Mouse (Mus musculus) urinary bladder, postnatal 36 days (tissue): ENCODE data around the gene Txn2.

Experiments used
- DNase-seq, 2 experiments: peaks; one replicate each; pipeline ENCODE4 v3.0.0; 2022; ENCODE audit warnings: low spot score in 2 of 2, mixed read lengths in 1 of 2

Gene Txn2

DNA sequence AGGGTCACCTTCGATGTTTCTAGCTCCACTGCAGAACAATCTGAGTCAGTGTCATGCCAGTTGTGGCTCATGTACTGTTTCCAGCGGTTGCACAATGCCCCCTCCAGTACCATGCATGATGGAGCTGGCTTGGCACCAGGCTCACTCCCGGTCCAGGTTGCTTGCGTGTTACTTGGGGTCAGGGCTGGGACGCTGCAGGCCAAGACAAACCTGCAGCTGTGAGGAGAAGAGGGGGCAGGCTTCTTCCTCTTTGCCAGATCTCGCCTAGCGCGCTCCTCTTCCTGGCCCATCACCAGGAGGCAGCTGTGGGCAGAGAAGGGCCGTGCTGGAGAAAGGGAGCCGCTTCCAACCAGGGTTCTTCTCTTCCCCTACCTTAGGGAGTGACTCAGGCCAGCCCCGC is 5.5 kb upstream of the Txn2 start:
- peak in 1 of 2 experiments; percentile 59 for DNase-seq

- DNase-seq = peak; percentile 97 to 98
Observed at GRCm38 (mm10) chr15:77933770-77934169, 5.0 kb upstream of the Txn2 start.

GRCm38 (mm10) chr15:77933222-77933621 is 4.4 kb upstream of the Txn2 start:
- no peak for DNase-seq

DNA sequence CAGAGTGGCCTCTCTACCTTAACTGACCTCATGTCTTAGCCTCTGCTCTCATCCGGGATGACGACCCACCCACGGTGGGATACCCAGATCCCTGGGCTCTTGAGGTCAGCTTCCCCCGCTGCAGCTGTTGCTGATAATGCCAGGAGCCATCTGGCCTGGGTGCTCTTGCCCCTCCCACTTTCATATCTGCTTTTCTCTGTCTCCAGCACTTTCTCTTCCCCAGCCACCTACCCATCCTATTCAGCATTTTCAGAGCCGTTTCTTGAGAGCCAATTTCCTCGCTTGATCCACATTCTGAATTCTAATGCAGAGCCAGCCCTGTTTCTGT is 2.8 kb upstream of the Txn2 start:
- DNase-seq = no peak

DNA sequence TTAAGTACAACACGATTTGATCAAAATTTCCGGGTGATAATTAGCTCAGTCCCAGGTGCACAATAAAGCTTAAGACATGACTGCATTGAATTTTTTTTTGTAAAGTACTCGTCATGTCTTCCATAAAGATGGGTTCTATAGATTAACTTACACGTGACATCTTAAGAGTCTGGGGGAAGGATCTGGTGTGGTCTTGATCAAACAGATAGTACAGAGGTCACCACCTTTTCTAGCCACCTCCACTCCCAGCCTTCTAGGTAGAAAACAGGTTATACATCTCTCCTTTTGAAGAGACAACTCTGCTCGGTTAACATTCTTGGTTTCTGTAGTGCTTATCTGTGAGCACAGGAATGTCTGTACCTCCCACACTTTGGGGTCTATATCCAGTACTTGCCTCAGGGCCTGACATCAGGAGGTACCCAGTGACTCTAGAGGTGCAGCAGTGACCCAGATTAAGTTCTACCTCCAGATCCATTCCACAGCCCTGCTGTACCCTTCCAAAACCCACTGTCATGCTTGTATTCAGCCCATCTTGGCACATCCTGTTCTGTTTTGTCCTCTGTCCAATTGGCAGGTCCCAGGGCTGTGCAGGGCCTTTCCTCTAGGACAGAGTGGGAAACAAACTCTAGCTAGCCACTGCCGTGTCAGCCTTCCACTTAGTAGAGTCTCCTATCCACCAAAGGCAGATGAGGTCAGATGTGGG is 2.3 kb upstream of the Txn2 start:
- DNase-seq = no peak

DNA sequence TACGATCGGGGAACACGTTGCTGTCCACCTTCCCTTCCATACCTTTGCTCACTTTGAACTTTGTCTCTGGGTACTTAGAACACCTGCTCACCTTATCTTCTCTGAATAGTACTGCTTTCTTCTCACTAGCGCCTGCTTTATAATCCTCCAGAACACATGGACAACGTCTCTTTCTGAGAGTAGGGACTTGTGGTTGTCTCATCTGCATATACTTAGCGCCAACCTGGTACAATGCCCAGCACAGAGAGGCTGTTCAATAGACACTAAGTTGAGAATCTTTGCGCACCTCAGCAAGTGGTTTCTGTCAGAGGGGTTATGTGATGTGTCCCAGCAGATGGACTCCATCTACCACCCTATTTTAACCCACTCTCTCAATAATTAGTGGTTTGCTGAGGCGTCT is 998 bp upstream of the Txn2 start:
- no peak for DNase-seq

GRCm38 (mm10) chr15:77928091-77928490 is 715 bp downstream of the Txn2 start:
- DNase-seq = no peak

- DNase-seq = no peak
Observed at GRCm38 (mm10) chr15:77926921-77927320, 1.9 kb downstream of the Txn2 start.

GRCm38 (mm10) chr15:77925195-77925594 is 3.6 kb downstream of the Txn2 start:
- DNase-seq = no peak

GRCm38 (mm10) chr15:77923267-77924035 is 5.4 kb downstream of the Txn2 start:
- DNase-seq = no peak

- no peak for DNase-seq
Observed at GRCm38 (mm10) chr15:77922710-77923109, 6.1 kb downstream of the Txn2 start.

DNA sequence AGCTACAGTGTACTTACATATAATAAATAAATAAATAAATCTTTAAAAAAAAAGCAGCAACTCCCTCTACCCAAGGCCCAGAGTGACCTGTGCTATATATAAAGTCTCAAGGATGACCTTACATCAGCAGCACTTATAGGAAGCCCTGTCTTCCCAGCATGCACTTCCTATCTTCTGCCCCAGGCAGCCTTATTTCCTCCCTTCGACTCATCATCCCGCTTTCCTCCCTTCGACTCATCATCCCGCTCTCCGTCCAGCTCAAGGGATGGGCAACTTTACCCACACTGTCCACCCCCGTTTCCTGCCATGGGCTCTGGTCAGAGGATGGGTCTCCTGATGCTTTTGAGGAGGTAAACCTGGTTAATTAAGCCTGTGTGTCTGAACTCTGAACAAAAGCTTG is 7.2 kb downstream of the Txn2 start:
- no peak for DNase-seq

DNA sequence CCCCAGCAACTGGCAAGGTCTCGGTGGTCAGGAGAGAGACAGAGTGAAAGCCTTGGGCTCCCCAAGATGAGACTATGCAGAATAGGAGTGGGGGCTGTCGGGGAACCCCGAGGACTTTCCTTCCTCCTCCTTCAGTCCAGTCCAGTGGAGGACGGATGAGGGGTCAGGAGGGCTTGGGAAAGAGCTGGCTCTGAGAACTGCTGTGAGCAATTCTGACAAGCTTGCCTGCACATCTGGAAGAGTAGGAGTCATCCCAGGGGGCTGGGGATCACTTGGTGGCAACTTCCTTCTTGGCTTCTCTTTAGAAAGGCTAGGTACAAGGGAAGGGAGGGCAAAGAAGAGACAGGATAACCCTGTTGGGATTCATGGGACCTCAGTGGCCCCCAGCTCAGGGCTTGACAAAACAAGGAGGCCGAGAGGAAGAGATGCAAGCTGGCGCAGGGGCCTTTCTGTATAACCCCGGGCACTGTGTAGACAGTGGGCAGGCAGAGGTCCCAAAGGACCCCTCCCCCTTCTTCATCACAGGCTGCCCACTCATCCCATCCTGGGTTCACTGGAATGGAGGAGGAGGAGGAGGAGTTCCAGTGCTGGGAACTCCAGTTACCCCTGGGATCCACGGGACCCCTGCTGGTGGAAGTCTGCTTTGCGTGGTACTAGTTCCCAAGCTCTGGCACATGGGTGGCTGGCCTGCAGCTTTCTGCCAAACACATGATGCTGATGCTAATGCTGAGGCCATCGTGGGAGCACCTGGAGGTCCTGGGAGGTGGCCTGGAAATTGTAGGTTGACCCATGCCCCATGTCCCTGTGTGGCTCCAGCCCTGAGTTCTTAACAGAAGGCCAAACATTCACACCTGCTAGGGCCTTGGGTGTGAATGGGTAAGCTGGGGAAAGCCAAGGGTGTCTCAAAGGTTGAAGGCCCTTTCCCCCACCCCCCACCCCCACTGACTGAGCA is 8.0 kb downstream of the Txn2 start:
- no peak for DNase-seq

DNA sequence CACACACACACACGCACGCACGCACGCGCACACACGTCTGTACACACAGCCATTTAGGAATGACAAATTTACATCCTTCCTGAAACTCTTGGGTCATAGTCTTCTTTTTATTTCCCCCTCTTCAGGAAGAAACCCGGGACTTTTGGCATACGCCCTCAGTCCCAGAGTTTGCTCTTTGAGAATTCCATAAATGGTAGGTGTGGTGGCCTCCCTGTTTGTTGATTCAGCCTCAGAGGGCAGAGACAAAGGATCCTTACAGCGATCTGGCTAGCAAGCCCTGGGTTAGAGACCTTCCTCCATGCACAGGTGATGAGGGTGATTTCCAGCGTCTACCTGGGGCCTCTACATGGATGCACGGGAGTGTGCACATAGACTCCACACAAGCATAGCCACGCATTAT is 9.4 kb downstream of the Txn2 start:
- no peak for DNase-seq

DNA sequence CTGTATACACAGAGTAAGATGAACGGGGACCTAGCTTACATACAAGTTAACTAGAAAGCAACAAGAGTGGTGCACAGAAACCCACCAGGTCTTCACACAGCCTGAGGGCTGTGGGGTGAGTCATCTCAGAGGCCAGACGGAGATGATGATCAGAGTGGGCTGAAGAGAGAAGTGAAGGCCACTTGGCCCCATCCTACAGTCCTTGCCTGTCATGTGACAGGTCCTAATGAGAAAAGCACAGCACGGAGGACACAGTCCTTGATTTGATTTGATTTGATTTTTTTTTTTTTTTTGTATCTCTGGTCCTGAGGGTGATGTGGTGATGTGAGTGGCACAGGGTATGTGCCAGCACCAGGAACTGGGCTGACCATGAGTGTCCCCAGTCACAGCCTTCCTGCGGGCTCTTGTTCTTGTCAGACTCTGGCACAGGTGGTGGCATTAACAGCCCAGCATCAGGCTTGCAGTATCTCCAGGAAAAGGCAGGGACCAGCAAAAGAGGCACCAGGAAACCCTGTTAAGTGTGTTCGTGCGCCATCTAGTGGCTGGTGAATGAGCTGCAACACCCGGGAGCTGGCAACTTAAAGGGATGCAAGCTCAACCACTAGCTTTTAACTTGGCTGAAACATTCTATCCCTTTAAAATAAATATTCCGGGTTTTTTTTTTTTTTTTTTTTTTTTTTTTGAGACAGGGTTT is 11.8 kb downstream of the Txn2 start:
- DNase-seq = peak; percentile 86 to 90

GRCm38 (mm10) chr15:77915287-77915686 is 13.5 kb downstream of the Txn2 start:
- DNase-seq = no peak

- no peak for DNase-seq
Observed at GRCm38 (mm10) chr15:77914507-77914906, 14.3 kb downstream of the Txn2 start.

- DNase-seq = no peak
Observed at GRCm38 (mm10) chr15:77913054-77913453, 15.8 kb downstream of the Txn2 start.

- no peak for DNase-seq
Observed at GRCm38 (mm10) chr15:77912585-77912984, 16.2 kb downstream of the Txn2 start.

DNA sequence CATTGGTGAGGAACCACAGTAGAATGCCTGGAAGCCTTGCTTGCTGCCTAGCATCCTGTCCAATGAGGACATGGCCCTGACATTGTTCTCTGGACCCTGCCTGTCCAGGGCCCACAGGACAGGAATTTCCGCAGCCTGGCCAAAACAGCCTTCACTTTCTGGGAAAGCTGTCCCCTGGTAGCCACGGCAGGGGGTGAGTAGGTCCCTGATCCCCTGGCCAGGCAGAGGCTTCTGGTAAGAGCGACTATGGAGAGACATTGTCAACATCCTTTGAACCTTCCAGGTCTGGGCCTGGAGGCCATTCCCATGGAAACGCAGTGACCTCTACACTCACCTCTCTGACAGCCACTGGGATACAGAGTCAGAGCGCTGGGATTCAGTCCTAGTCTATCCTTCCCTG is 16.8 kb downstream of the Txn2 start:
- no peak for DNase-seq

DNA sequence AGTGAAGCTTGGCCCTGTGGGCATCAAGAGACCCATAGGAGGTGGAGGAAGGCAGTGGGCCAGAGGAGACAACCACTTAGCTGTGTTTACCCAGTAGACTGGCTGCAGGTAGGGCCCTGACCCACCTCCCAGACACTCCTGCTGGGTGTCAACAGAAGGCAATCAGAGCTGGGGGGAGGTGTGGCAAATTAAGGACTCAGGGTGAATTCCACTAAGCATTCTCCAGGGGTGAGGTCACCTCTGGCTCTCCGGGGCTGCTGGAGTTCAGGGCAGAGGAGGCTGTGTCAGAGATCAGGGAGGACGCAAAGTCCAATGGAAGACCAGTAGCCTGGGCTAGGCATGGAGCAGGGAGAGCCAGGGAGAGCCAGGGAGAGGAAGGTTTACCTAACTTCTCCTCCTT is 17.7 kb downstream of the Txn2 start:
- no peak for DNase-seq
